Mouse (Mus musculus) liver, embryonic 16.5 days (tissue): Measurements from ENCODE around the gene Ptgis. TPM values are rescaled to one million over a fixed set of nuclear protein-coding genes. Genes with fewer than 3 reads are reported as not detected.
"Not testable (repeated sequence)": the region's sequence is repeated elsewhere in the genome, so short reads cannot be mapped to it uniquely, and the experiment has no call there.

Experiments
- ATAC-seq: fragments of 200-750 bp; cut with Nextera tagmentation; 2 replicates; pipeline ENCODE4 v1.8.0; 2017; ENCODE audit warnings: low read depth, mild to moderate bottlenecking, moderate number of reproducible peaks, moderate library complexity
- H3K27ac ChIP-seq: fragments of 300-500 bp; sonication (generic); 2 replicates; pipeline ENCODE4 v1.5.1; 2014; ENCODE audit warnings: mild to moderate bottlenecking, low read length
- H3K27me3 ChIP-seq: fragments of 300-500 bp; sonication (generic); 2 replicates; pipeline ENCODE4 v1.6.1; 2014; ENCODE audit warnings: low read depth, low read length, mixed read lengths; ENCODE audit not compliant: control insufficient read depth, insufficient read depth
- H3K36me3 ChIP-seq: fragments of 300-500 bp; sonication (generic); 2 replicates; pipeline ENCODE4 v1.6.1; 2014; ENCODE audit warnings: mild to moderate bottlenecking; ENCODE audit not compliant: control insufficient read depth, insufficient read depth
- H3K4me1 ChIP-seq: fragments of 300-500 bp; sonication (generic); 2 replicates; pipeline ENCODE4 v1.6.1; 2014; ENCODE audit warnings: low read depth, low read length, mixed read lengths; ENCODE audit not compliant: control insufficient read depth
- H3K4me2 ChIP-seq: fragments of 300-500 bp; sonication (generic); 2 replicates; pipeline ENCODE4 v1.6.1; 2014; ENCODE audit warnings: low read depth, low read length, mixed read lengths
- H3K4me3 ChIP-seq: fragments of 300-500 bp; sonication (generic); 2 replicates; pipeline ENCODE4 v1.5.1; 2014; ENCODE audit warnings: low read depth, mild to moderate bottlenecking, low read length
- H3K9ac ChIP-seq: fragments of 300-500 bp; sonication (generic); 2 replicates; pipeline ENCODE4 v1.6.1; 2014; ENCODE audit warnings: low read depth, low read length
- H3K9me3 ChIP-seq: fragments of 300-500 bp; sonication (generic); replicated peaks from 2 replicates; pipeline ENCODE4 v1.6.1; 2016; ENCODE audit warnings: low read length; ENCODE audit not compliant: control insufficient read depth
- WGBS: fragments of 180-500 bp; shearing (Covaris S2); extraction: QIAGEN DNeasy Blood & Tissue Kit; methylation state at CpG from one replicate; pipeline ENCODE4 v1.1.7; 2014; ENCODE audit not compliant: insufficient replicate concordance; 5-methylcytosine and 5-hydroxymethylcytosine counted together
- polyA plus RNA-seq: library from polyadenylated mRNA; unstranded; fragments of >200 nt; fragmentation: Nextera tagmentation; extraction: Ambion mirVana; gene quantifications from 2 replicates; pipeline ENCODE4 v1.2.1, GENCODE M21; 2015

Ptgis gene
- polyA plus RNA-seq, 1 experiment from 2014 or later = 1.2 TPM

DNA sequence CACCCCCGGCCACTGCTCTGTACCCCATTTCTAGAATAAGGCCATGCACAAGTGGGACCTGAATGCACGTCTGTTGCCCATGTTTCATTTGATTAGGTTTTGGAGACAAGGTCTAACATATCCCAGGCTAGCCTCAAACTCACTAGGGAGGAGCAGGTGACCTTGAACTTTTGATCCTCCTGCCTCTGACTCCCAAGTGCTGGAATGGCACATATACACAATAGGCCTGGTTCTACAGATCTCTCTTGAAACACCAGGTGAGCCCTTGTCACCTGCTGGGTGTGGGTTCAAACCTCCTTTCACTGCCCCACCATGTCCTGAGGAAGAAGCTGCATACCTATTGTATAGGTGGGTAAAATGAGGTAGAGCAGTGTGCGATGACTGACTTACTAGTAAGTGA is 28.3 kb downstream of the Ptgis start:
- no peaks in the 10 kb centered on the region for H3K27me3 ChIP-seq
- no peak overlapping the region for H3K27ac ChIP-seq
- H3K4me1 ChIP-seq = no peaks in the 10 kb centered on the region
- H3K9ac ChIP-seq = no peak overlapping the region
- no peaks in the 10 kb centered on the region for H3K36me3 ChIP-seq
- ATAC-seq = no peak
- H3K4me2 ChIP-seq = no peak overlapping the region
- WGBS = 57% methylated on average over 3 of the region's 3 CpGs
- H3K4me3 ChIP-seq = no peak overlapping the region
- H3K9me3 ChIP-seq = no peaks in the 10 kb centered on the region

DNA sequence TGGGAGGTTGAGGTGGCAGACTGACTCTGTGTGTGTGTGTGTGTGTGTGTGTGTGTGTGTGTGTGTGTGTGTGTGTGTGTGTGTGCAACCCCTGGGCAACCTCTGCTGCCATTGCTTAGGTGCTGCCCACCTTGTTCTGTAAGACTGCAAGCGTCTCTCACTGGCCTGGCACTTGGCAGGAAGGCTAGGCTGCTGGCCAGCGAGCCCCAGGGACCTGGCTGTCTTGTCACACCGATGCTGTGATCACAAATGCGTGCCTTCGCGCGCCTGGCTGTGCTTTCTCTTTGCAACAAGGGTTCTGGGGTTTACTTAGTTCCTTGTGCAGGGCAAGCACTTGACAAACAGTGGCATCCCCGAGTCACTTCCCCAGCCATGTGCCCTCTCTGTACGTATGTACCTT is 30.5 kb downstream of the Ptgis start:
- no peak overlapping the region for H3K4me2 ChIP-seq
- no peaks in the 10 kb centered on the region for H3K27me3 ChIP-seq
- no peaks in the 10 kb centered on the region for H3K36me3 ChIP-seq
- no peak for ATAC-seq
- no peaks in the 10 kb centered on the region for H3K4me1 ChIP-seq
- WGBS = 55% methylated on average over 9 of the region's 9 CpGs
- H3K9ac ChIP-seq = no peak overlapping the region
- H3K9me3 ChIP-seq = no peaks in the 10 kb centered on the region
- no peak overlapping the region for H3K27ac ChIP-seq
- H3K4me3 ChIP-seq = no peak overlapping the region

DNA sequence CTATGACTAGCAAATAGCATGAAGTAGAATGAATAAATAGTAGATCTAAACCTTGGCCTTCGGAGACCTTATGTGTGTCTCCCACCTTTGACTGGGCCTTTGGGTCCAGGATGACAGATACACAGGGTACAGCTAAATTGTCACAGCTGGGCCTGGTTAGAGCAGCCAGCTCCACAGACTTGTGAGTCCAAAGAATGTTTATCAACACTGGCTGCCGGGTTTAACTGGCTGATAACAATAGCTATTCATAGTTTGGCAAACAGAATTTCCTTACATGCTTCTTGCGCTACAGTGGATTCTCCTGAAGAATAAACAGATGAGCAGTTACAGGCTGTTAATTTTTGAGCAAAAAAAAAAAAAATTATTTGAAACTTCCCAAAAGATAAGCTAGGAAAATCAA is 31.4 kb downstream of the Ptgis start:
- no peak overlapping the region for H3K4me3 ChIP-seq
- 56% methylated on average over 3 of the region's 3 CpGs for WGBS
- no peak for ATAC-seq
- no peaks in the 10 kb centered on the region for H3K27me3 ChIP-seq
- no peak overlapping the region for H3K9ac ChIP-seq
- no peaks in the 10 kb centered on the region for H3K9me3 ChIP-seq
- no peak overlapping the region for H3K4me2 ChIP-seq
- H3K4me1 ChIP-seq = no peaks in the 10 kb centered on the region
- H3K27ac ChIP-seq = no peak overlapping the region
- H3K36me3 ChIP-seq = no peaks in the 10 kb centered on the region

DNA sequence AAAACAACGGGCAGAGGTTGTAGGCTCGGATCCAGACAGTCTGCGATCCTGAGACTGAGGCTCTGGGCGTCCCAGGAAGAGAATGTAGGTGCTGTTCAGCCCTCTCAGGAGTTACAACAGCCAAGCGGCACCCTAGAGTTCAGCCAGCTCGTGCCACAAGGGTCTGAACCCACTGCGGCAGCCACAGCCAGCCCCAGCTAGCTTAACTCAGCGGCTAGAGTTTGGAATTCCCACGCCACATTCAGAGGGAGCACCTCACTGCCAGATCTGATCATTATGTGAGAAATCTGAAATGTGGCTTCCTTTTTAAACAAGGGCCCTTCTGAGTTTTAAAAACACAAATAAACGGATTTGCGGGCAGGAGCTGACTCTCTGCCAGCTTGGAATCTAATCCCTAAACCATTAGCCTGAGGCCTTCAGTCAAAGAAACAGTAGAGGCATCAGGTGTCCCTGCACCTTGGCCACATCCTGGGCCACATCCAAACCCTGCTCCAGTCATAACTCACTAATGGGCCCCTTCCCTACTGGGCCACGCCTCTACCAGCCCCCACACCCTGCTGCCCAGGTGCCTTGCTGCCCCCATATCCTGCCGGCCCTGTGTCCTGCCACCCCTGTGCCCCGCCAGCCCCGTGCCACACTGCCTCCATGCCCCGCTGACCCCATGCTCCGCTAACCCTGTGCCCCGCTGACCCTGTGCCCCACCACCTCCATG is 34.3 kb downstream of the Ptgis start:
- no peak overlapping the region for H3K4me3 ChIP-seq
- H3K4me2 ChIP-seq = no peak overlapping the region
- no peak overlapping the region for H3K9ac ChIP-seq
- ATAC-seq = no peak
- 73% methylated on average over 18 of the region's 18 CpGs for WGBS
- H3K27me3 ChIP-seq = no peaks in the 10 kb centered on the region
- H3K27ac ChIP-seq = no peak overlapping the region
- no peaks in the 10 kb centered on the region for H3K9me3 ChIP-seq
- no peaks in the 10 kb centered on the region for H3K36me3 ChIP-seq
- H3K4me1 ChIP-seq = no peaks in the 10 kb centered on the region

DNA sequence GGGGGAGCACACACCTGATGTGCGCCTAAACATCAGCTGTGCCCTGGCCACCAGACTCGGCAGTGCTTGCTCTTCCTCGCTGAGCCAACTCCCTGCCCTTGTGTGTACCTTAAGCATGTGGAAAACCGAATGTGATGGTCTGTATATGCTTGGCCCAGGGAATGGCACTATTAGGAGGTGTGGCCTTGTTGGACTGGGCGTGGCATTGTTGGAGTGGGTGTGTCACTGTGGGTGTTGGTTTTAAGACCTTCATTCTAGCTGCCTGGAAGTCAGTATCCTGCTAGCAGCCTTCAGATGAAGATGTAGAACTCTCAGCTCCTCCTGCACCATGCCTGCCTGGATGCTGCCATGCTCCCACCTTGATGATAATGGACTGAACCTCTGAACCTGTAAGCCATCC is 35.7 kb downstream of the Ptgis start:
- not testable (repeated sequence) for H3K27ac ChIP-seq, H3K4me3 ChIP-seq, H3K4me2 ChIP-seq, H3K9ac ChIP-seq, H3K27me3 ChIP-seq, H3K4me1 ChIP-seq, ATAC-seq, H3K36me3 ChIP-seq, H3K9me3 ChIP-seq
- 59% methylated on average over 5 of the region's 5 CpGs for WGBS

DNA sequence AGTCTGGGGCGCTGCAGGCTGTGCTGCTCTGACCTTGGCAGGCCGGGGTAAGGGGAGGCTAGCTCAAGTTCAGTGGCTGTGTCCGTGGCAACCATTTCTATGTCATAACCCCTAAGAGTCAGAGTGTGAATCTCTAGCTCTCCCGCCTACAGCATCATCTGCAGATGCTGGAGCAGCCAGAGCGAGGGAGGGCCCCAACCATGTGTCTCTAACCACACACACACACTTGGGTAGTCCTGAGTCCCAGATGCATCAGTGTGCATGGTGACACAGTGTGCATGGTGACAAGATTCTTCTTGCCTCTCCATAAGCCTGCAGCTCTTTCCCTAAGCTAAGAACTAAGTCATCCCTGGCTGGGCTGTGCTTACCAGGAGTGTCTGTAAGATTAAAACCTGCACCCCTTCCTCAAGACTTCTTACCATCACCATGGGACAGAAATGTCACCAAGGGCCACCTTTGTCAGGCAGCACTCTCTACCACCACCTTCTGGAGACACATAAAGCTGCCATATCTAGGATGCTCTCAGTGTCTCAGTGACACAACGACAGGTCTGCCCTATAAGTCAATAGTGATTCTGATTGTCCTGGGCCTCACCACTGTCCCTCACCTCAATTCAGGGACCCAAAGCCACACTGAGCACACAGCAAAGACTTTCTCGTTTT is 36.8 kb downstream of the Ptgis start:
- H3K36me3 ChIP-seq = no peaks in the 10 kb centered on the region
- H3K27me3 ChIP-seq = no peaks in the 10 kb centered on the region
- H3K4me2 ChIP-seq = no peak overlapping the region
- no peak overlapping the region for H3K4me3 ChIP-seq
- no peaks in the 10 kb centered on the region for H3K4me1 ChIP-seq
- H3K9me3 ChIP-seq = no peaks in the 10 kb centered on the region
- H3K9ac ChIP-seq = no peak overlapping the region
- ATAC-seq = no peak
- H3K27ac ChIP-seq = no peak overlapping the region
- 50% methylated on average over 7 of the region's 7 CpGs for WGBS

DNA sequence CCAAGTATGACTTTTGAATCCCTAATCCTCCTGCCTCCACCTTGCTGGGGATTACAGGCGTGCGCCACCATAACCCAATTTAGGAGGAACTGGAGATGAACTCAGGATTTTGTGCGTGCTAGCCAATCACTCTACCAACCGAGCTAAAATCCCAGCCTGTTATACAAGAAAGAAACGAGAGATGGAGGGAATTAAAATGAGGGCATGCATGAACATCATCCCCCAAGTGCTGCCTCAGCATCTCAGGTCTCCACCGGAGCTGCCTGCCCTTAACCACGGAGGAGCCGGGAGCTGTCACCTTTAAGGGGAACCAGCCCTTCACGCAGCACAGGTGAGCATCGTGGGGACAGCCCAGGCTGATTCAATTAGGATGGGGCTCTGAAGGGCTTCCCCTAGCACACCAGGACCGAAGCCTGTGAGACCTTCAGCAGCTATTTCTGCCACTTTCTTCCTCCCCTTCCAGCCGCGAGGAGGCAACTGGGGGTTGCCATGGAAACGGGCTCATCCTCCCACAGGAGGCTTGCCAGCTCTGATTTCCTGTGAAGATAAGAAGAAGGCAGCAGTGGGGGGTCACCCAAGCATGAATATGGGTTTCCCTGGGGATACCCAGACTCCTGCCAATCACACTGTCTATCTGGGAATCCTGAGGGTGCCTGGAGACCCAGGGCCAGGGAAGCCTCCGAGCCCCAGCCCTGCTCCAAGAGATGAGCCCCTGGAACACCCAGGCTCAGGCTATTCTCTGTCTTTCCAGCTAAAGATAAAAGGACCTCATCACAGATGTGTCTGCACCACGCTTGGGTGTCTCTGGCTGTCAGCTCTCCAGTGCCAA is 38.7 kb downstream of the Ptgis start:
- 38% methylated on average over 16 of the region's 16 CpGs for WGBS
- ATAC-seq = no peak
- no peaks in the 10 kb centered on the region for H3K4me1 ChIP-seq

DNA sequence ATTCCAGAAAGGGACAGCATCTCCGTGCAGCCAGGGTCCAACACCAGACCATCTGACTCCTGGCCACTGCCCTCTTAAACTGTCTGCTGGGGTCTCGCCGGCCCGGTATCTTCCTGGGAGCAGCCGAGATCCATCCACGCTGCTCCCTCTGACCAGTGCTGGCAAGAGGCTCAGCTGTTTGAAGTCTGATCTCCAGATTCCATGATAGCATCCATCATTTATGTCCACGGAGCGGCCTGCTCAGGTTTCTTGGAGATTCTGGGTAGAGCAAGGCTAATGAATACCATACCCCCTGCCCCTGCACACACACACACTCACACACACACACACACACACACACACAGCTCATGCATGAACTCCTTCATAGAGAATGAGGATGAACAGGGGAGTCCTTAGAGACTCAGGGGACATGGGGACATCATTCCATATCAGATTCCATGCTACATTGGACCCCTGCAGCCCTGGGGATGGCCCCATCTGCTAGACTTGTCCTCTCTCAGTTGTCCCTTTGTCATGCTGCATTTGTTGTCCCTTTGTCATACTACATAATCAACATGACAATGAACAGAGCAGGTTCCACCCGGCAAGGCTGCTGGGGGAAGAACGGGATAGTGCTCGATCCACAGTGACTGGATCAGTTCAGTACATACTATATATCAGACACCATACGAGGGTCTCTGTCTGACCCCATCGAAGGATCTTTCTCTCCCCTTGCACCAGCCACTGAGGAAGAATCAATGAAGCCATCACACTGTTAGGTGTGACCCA is 41.6 kb downstream of the Ptgis start:
- Histone ChIP-seq H3K27me3 (no peaks in the 10 kb centered on the region), H3K4me1 (no peaks in the 10 kb centered on the region), H3K4me3 (no peak overlapping the region), H3K9me3 (no peaks in the 10 kb centered on the region), H3K36me3 (no peaks in the 10 kb centered on the region), H3K4me2 (no peak overlapping the region), H3K9ac (no peak overlapping the region), H3K27ac (no peak overlapping the region)
- ATAC-seq = no peak
- 62% methylated on average over 13 of the region's 13 CpGs for whole genome bisulfite sequencing

More for the DNA sequence above, 38.7 kb downstream of the Ptgis start:
- Histone ChIP-seq H3K9ac (no peak overlapping the region), H3K9me3 (no peaks in the 10 kb centered on the region), H3K27me3 (no peaks in the 10 kb centered on the region), H3K4me3 (no peak overlapping the region), H3K36me3 (no peaks in the 10 kb centered on the region), H3K27ac (no peak overlapping the region), H3K4me2 (no peak overlapping the region)
